ENCODE assay signal across 32 mouse cellular contexts in the genomic region with DNA sequence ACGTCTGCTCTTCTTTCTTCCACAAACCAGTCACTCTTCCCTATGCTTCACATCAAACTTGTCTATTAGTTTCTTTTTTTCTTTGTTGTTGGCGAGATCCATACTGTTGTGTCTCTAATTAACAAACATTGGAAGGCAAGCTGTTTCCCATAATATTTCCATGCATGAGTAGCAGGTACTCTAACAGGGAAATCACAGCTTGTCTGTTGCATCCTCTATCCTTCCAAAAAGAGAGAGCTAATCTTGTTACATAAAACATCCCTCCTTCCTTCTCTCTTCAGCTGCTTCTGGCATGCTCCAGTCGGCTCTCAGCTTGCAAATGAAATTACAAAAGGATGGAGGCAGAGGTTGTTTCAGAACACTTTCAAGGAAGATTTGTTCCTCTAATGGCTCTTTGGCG.
DNase-seq lines count a peak whose midpoint lies in the region; ATAC-seq lines count a peak whose summit lies in the region.
"Had no signal": no experiment of that assay in that cellular context is flagged by ENCODE, and none has a peak within 500 bp of the region (broad histone marks: within the 10 kb centered on the region; RNA-seq: fewer than 3 reads in every experiment).

No protein-coding gene starts in this region.

- no peaks in the 10 kb centered on the region for H3K9me3 ChIP-seq in forebrain, embryonic 15.5 days
- H3K9me3 ChIP-seq in forebrain, embryonic 11.5 days (ENCODE audit: control insufficient read depth, low read length), result no peaks in the 10 kb centered on the region
- H3K9me3 ChIP-seq: embryonic facial prominence, embryonic 12.5 days; limb, embryonic 13.5 days; neural tube, embryonic 12.5 days; stomach, embryonic 15.5 days had no signal

- no peak overlapping the region for H3K4me3 ChIP-seq in forebrain, embryonic 15.5 days
- H3K4me3 ChIP-seq in forebrain, embryonic 11.5 days (ENCODE audit: low read depth, low read length), result no peak overlapping the region
- H3K4me3 ChIP-seq: embryonic facial prominence, embryonic 12.5 days; gastrocnemius, adult 2 months; limb, embryonic 13.5 days; neural tube, embryonic 12.5 days; stomach, embryonic 15.5 days had no signal

- intact Hi-C loops in heart, postnatal 10 days (cut with DNase I), result no loop called here

- no peak overlapping the region for H3K4me2 ChIP-seq in forebrain, embryonic 15.5 days (replicated peaks)
- H3K4me2 ChIP-seq in forebrain, embryonic 11.5 days (ENCODE audit: low read depth, low read length, severe bottlenecking), result no peak overlapping the region
- H3K4me2 ChIP-seq: embryonic facial prominence, embryonic 12.5 days; heart, embryonic 11.5 days; hindbrain, embryonic 14.5 days; limb, embryonic 13.5 days; liver, embryonic 11.5 days; midbrain, embryonic 11.5 days; neural tube, embryonic 12.5 days; stomach, embryonic 15.5 days had no signal

- WGBS in forebrain, embryonic 15.5 days, result 35% methylated on average over 4 of the region's 4 CpGs
- WGBS in forebrain, embryonic 11.5 days, result 53% methylated on average over 4 of the region's 4 CpGs

- H3K4me1 ChIP-seq in forebrain, embryonic 15.5 days, result no peaks in the 10 kb centered on the region
- no peaks in the 10 kb centered on the region for H3K4me1 ChIP-seq in forebrain, embryonic 11.5 days (replicated peaks; ENCODE audit: control insufficient read depth, insufficient read depth, low read length)
- H3K4me1 ChIP-seq: embryonic facial prominence, embryonic 12.5 days; limb, embryonic 13.5 days; neural tube, embryonic 12.5 days; stomach, embryonic 15.5 days had no signal

- DNase-seq in cerebellum, adult 11 months, result no peak
- DNase-seq in forebrain, embryonic 11.5 days (ENCODE audit: low spot score), result no peak
- peak; percentile 19 for DNase-seq in right cerebral cortex, adult 18-20 months
- no peak for DNase-seq in right cerebral cortex, postnatal 25 days
- no peak for DNase-seq in heart, postnatal 10 days
- DNase-seq: adrenal gland, adult 2 months; adrenal gland, postnatal 36 days; cerebellum, postnatal 25 days; embryo, embryonic 11 days; gastrocnemius, adult 2 months; gastrocnemius, postnatal 36 days; heart, adult 18-20 months; heart, postnatal 4 days; kidney, adult 11 months; kidney, postnatal 14 days; liver, postnatal 0 days; lung, postnatal 36 days; thymus, postnatal 14 days had no signal

- no peak overlapping the region for H3K27ac ChIP-seq in forebrain, embryonic 15.5 days (replicated peaks)
- H3K27ac ChIP-seq in forebrain, embryonic 11.5 days (ENCODE audit: low read depth, low read length), result no peak overlapping the region
- H3K27ac ChIP-seq: embryonic facial prominence, embryonic 12.5 days; gastrocnemius, adult 2 months; hindbrain, embryonic 14.5 days; limb, embryonic 13.5 days; neural tube, embryonic 12.5 days; stomach, embryonic 15.5 days had no signal

- no peaks in the 10 kb centered on the region for H3K36me3 ChIP-seq in forebrain, embryonic 15.5 days
- no peaks in the 10 kb centered on the region for H3K36me3 ChIP-seq in forebrain, embryonic 11.5 days (ENCODE audit: control insufficient read depth, insufficient read depth, low read length)
- H3K36me3 ChIP-seq: embryonic facial prominence, embryonic 12.5 days; limb, embryonic 13.5 days; neural tube, embryonic 12.5 days; stomach, embryonic 15.5 days had no signal

- H3K27me3 ChIP-seq in forebrain, embryonic 15.5 days, result no peaks in the 10 kb centered on the region
- H3K27me3 ChIP-seq in forebrain, embryonic 11.5 days (ENCODE audit: control insufficient read depth, insufficient read depth, low read length), result no peaks in the 10 kb centered on the region
- H3K27me3 ChIP-seq: CH12.LX; embryonic facial prominence, embryonic 12.5 days; limb, embryonic 13.5 days; neural tube, embryonic 12.5 days; stomach, embryonic 15.5 days had no signal

- ATAC-seq in cerebellum, adult (ENCODE audit: insufficient number of reproducible peaks, low FRiP score, low TSS enrichment), result peak; percentile 73; the same call in 1 of the 2 replicates
- 0 out of 2 replicates have a peak, but pooled peaks have one; percentile 43 for ATAC-seq in forebrain, embryonic 15.5 days (replicated peaks)
- ATAC-seq in forebrain, embryonic 11.5 days (replicated peaks; ENCODE audit: low FRiP score), result no peak
- ATAC-seq: activated CD4-positive, CD25-positive, alpha-beta regulatory T cell, adult 4 months; inflammation-experienced regulatory T-cells, adult 6 months; liver, postnatal 0 days; midbrain, embryonic 16.5 days had no signal

- H3K9ac ChIP-seq in forebrain, embryonic 15.5 days (replicated peaks), result no peak overlapping the region
- H3K9ac ChIP-seq in forebrain, embryonic 11.5 days (ENCODE audit: low read length), result no peak overlapping the region
- H3K9ac ChIP-seq: embryonic facial prominence, embryonic 12.5 days; hindbrain, embryonic 14.5 days; limb, embryonic 13.5 days; liver, postnatal 0 days; neural tube, embryonic 12.5 days; stomach, embryonic 15.5 days had no signal
